Mouse (Mus musculus): ENCODE results near the gene Actl7b.

Gene Actl7b

GRCm38 (mm10) chr4:56741041-56741493 lies at the start of gene Actl7b:
Actl7b (minus strand) TSS chr4:56741443.
- DNase-seq (ENCODE audit: low spot score): peak; percentile 35

- DNase-seq (ENCODE audit: low spot score): no peak
Observed at GRCm38 (mm10) chr4:56771065-56771464, 29.8 kb upstream of the Actl7b start.

GRCm38 (mm10) chr4:56768913-56769312 lies 27.7 kb upstream of the Actl7b start:
- no peak for DNase-seq (ENCODE audit: low spot score)

GRCm38 (mm10) chr4:56767861-56768284 lies 26.6 kb upstream of the Actl7b start:
- no peak for DNase-seq (ENCODE audit: low spot score)

GRCm38 (mm10) chr4:56757693-56758092 lies 16.4 kb upstream of the Actl7b start:
- no peak for DNase-seq (ENCODE audit: low spot score)

GRCm38 (mm10) chr4:56756966-56757600 lies 15.8 kb upstream of the Actl7b start:
- no peak for DNase-seq (ENCODE audit: low spot score)

GRCm38 (mm10) chr4:56756021-56756420 lies 14.8 kb upstream of the Actl7b start:
- DNase-seq (ENCODE audit: low spot score): no peak

- peak; percentile 22 for DNase-seq (ENCODE audit: low spot score)
Observed at GRCm38 (mm10) chr4:56747456-56747855, 6.2 kb upstream of the Actl7b start.

- peak; percentile 3 for DNase-seq (ENCODE audit: low spot score)
Observed at GRCm38 (mm10) chr4:56746345-56746744, 5.1 kb upstream of the Actl7b start.

GRCm38 (mm10) chr4:56743363-56744195 lies 2.3 kb upstream of the Actl7b start, which contains the start of gene Actl7a:
Actl7a (plus strand) TSS chr4:56743413.
- DNase-seq (ENCODE audit: low spot score): peak; percentile 35

- DNase-seq (ENCODE audit: low spot score): peak; percentile 26
Observed at GRCm38 (mm10) chr4:56742698-56743097, 1.5 kb upstream of the Actl7b start.

GRCm38 (mm10) chr4:56740611-56741010 lies 632 bp downstream of the Actl7b start:
- DNase-seq (ENCODE audit: low spot score): peak; percentile 38

GRCm38 (mm10) chr4:56740020-56740485 lies 1.2 kb downstream of the Actl7b start, which contains the start of gene Gm26657:
Gm26657 (plus strand) TSS chr4:56740070.
- peak; percentile 48 for DNase-seq (ENCODE audit: low spot score)

- peak; percentile 54 for DNase-seq (ENCODE audit: low spot score)
Observed at GRCm38 (mm10) chr4:56725839-56726238, 15.4 kb downstream of the Actl7b start.

GRCm38 (mm10) chr4:56723237-56723636 lies 18.0 kb downstream of the Actl7b start:
- peak; percentile 19 for DNase-seq (ENCODE audit: low spot score)

GRCm38 (mm10) chr4:56722346-56722745 lies 18.9 kb downstream of the Actl7b start:
- DNase-seq (ENCODE audit: low spot score): peak; percentile 27

- peak; percentile 64 for DNase-seq (ENCODE audit: low spot score)
Observed at GRCm38 (mm10) chr4:56721469-56721868, 19.8 kb downstream of the Actl7b start.

GRCm38 (mm10) chr4:56720403-56720802 lies 20.8 kb downstream of the Actl7b start:
- peak; percentile 32 for DNase-seq (ENCODE audit: low spot score)

- no peak for DNase-seq (ENCODE audit: low spot score)
Observed at GRCm38 (mm10) chr4:56719456-56719855, 21.8 kb downstream of the Actl7b start.

- no peak for DNase-seq (ENCODE audit: low spot score)
Observed at GRCm38 (mm10) chr4:56718573-56719442, 22.4 kb downstream of the Actl7b start.

GRCm38 (mm10) chr4:56717932-56718331 lies 23.3 kb downstream of the Actl7b start:
- no peak for DNase-seq (ENCODE audit: low spot score)

- DNase-seq (ENCODE audit: low spot score): no peak
Observed at GRCm38 (mm10) chr4:56716801-56717200, 24.4 kb downstream of the Actl7b start.

Data from testis, postnatal 10 days (tissue).